Mouse (Mus musculus) ES-E14 (cell line): ENCODE measurements around the gene Fance. TPM values are rescaled to one million over a fixed set of nuclear protein-coding genes. Genes with fewer than 3 reads are reported as not detected.

Experiments
- DNase-seq: peaks from one replicate; pipeline ENCODE4 v3.0.0-alpha.2; 2013; ENCODE audit warnings: low read depth, low spot score
- H3K27ac ChIP-seq: 2 replicates; pipeline ENCODE4 v1.5.1; 2012; ENCODE audit warnings: low read depth, mild to moderate bottlenecking, low read length, moderate library complexity, mixed read lengths; ENCODE audit not compliant: poor library complexity, insufficient read depth, severe bottlenecking
- H3K36me3 ChIP-seq: 2 replicates; pipeline ENCODE4 v1.6.1; 2012; ENCODE audit warnings: mild to moderate bottlenecking, low read length, moderate library complexity, mixed read lengths; ENCODE audit not compliant: control insufficient read depth, poor library complexity, insufficient read depth, severe bottlenecking
- H3K4me1 ChIP-seq, 2 experiments: fragments of 150-350 bp in 1 of 2; sonication (generic) in 1 of 2; 2 replicates each; pipeline ENCODE4 v1.6.1; 2012; ENCODE audit warnings: low read length in 2 of 2, mild to moderate bottlenecking in 1 of 2, mixed read lengths in 1 of 2; ENCODE audit not compliant: control insufficient read depth in 2 of 2, insufficient read depth in 2 of 2, poor library complexity in 1 of 2
- H3K4me3 ChIP-seq, 2 experiments: fragments of 150-350 bp in 1 of 2; sonication (generic) in 1 of 2; 2 replicates each; pipeline ENCODE4 v1.5.1; 2012; ENCODE audit warnings: low read length in 2 of 2, low read depth in 1 of 2, mild to moderate bottlenecking in 1 of 2, mixed read lengths in 1 of 2; ENCODE audit not compliant: insufficient read depth in 1 of 2, poor library complexity in 1 of 2, severe bottlenecking in 1 of 2
- H3K9ac ChIP-seq: 2 replicates; pipeline ENCODE4 v1.6.1; 2012; ENCODE audit warnings: low read depth, mild to moderate bottlenecking, low read length, mixed read lengths; ENCODE audit not compliant: poor library complexity, insufficient read depth, severe bottlenecking
- H3K9me3 ChIP-seq: fragments of 150-350 bp; sonication (generic); 2 replicates; pipeline ENCODE4 v1.6.1; 2012; ENCODE audit warnings: low read depth, mild to moderate bottlenecking, low read length; ENCODE audit not compliant: control insufficient read depth, insufficient read depth
- CHD2 ChIP-seq: IDR thresholded peaks from 2 replicates; pipeline ENCODE4 v1.6.1; 2014; ENCODE audit warnings: mild to moderate bottlenecking, low read depth, low read length, inconsistent platforms
- HCFC1 ChIP-seq: IDR thresholded peaks from 2 replicates; pipeline ENCODE4 v1.6.1; 2012; ENCODE audit warnings: low read length, inconsistent platforms, borderline replicate concordance; ENCODE audit not compliant: insufficient read depth
- MAFK ChIP-seq: IDR thresholded peaks from 2 replicates; pipeline ENCODE4 v1.6.1; 2014; ENCODE audit warnings: mild to moderate bottlenecking, low read depth, low read length, inconsistent platforms; ENCODE audit not compliant: insufficient read depth
- ZC3H11A ChIP-seq: IDR thresholded peaks from 2 replicates; pipeline ENCODE4 v1.6.1; 2012; ENCODE audit warnings: low read depth, mild to moderate bottlenecking, inconsistent platforms, low read length, borderline replicate concordance
- ZNF384 ChIP-seq: IDR thresholded peaks from 2 replicates; pipeline ENCODE4 v1.6.1; 2012; ENCODE audit warnings: low read depth, low read length, inconsistent platforms
- in situ Hi-C, 2 experiments: fragments of 600-800 bp; cut with MboI; formaldehyde crosslinking; loops; one replicate each; pipeline ENCODE4 v1.15.1; 2025; ENCODE audit warnings: low sequenced_read_pairs in 2 of 2, inconsistent platforms in 1 of 2; ENCODE audit not compliant: unreplicated experiment in 2 of 2
- total RNA-seq: library from RNA; depleted of rRNA; stranded (reverse); fragments of 300-350 nt; gene quantifications from 2 replicates; pipeline ENCODE4 v1.2.3, GENCODE M21; 2012

Gene Fance
- total RNA-seq, 1 experiment: 25.9 TPM

DNA sequence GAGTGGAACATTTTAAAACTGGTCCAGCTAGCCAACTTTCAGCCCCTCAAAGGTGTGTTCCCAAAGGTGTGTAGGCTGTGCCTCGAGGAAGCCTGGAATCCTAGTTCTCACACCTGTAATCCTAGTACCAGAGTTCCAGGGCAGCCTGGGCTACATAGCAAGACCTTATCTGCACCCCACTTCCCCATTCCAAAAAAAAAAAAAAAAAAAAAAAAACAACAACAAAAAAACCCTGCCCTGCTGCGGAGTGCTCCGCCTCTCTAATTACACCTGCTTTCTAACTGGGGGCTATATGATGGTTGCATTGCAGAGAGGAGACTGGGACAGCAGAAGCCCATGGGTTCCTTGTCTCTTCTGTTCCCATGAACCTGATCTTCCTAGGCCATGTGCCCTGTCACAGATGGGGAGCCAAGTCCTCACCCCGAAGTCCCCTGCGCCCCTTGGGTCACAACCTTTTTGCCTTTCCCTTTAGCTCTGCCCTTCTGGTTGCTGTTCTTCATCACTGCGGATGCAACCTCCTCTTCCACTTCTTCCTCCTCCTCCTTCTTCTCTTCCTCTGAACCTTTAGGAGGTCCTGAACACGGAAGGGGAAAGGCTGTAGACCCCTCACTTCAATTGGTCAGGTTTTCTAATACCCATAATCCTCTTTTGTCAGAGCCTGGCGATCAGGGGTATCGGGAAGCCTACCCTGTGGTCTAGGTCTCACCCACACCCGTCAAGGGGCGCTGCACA is 48.8 kb downstream of the Fance start:
- no peak for DNase-seq
- in situ Hi-C loops: no loop called here
- no peak overlapping the region for H3K27ac ChIP-seq

DNA sequence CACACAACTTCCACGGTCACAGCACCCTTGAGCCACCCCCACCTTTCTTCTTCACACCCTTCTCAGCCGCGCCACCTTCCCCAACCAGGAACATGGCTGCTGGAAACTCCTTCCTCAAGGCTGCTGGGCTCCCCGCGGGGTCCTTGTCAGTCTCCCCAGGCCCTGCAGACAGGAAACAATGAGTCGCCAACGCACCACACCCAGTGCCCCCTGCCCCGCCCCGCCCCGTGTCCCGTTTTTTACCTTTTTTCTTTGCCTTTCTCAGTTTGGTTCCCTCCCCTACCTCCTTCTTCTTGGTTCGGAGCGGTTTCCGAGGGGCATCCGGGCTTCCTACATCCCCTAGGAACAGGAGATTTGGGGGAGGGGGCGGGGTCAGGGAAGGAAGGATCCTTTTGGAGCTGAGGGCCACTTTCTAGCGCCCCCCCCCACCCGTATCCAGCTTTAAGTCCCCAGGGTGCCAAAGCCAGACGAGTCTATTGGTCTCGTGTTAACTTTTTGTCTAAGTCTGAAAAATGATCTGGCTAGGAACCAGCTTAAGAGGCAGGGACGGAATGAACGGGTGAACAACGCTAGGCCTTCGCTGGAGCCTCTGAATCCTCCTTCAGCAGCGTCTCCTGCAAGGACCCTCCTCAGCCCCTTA is 49.5 kb downstream of the Fance start:
- Histone ChIP-seq H3K9ac (peak overlapping the region; percentile 22; the same call in 1 of the 2 replicates), H3K4me1 (peaks cover 0 to 23% of the 10 kb centered on the region in 2 experiments; a peak in 3 of 4 replicates), H3K27ac (no peak overlapping the region), H3K4me3 (peak overlapping the region; percentile 10 to 56), H3K9me3 (no peaks in the 10 kb centered on the region), H3K36me3 (no peaks in the 10 kb centered on the region)
- TF ChIP-seq MAFK: no peak
- no peak for TF ChIP-seq ZNF384
- TF ChIP-seq CHD2: no peak
- no peak for TF ChIP-seq HCFC1
- no peak for TF ChIP-seq ZC3H11A
- in situ Hi-C loops: no loop called here
- no peak for DNase-seq

More for the DNA sequence above, 48.8 kb downstream of the Fance start:
- Histone ChIP-seq H3K4me3 (peak overlapping the region; percentile 10 to 56), H3K9ac (no peak overlapping the region), H3K4me1 (peaks cover 0 to 23% of the 10 kb centered on the region in 2 experiments; a peak in 3 of 4 replicates), H3K9me3 (no peaks in the 10 kb centered on the region), H3K36me3 (no peaks in the 10 kb centered on the region)
- TF ChIP-seq ZNF384 (0 out of 2 replicates have a peak, but pooled peaks have one; percentile 23), CHD2 (no peak)

DNA sequence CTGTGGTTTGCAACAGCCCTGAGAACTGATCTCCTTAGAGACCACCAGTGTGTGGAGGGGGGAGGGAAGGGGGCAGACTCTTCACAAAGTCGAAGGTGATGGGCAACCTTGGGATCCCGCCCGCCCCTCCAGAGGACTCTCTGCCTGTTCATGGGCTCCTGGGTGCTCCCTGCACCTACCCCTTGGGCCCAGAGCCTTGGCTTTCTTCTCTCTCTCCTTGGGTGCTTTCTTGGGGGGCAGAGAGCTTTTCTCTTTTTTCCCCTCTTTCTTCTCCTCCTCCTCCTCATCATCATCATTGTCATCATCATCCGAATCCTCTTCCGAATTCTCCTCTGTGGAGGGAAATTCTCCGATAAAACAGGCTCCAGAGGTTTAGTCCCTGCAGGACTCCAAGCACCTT is 50.2 kb downstream of the Fance start:
- H3K9ac ChIP-seq: no peak overlapping the region
- in situ Hi-C loops: no loop called here
- TF ChIP-seq MAFK: no peak
- no peak for DNase-seq
- H3K27ac ChIP-seq: no peak overlapping the region
- H3K4me1 ChIP-seq: peaks cover 0 to 21% of the 10 kb centered on the region in 2 experiments; a peak in 3 of 4 replicates
- H3K9me3 ChIP-seq: no peaks in the 10 kb centered on the region
- H3K4me3 ChIP-seq: peak overlapping the region; percentile 55 to 62; a peak in 3 of 4 replicates
- no peaks in the 10 kb centered on the region for H3K36me3 ChIP-seq

DNA sequence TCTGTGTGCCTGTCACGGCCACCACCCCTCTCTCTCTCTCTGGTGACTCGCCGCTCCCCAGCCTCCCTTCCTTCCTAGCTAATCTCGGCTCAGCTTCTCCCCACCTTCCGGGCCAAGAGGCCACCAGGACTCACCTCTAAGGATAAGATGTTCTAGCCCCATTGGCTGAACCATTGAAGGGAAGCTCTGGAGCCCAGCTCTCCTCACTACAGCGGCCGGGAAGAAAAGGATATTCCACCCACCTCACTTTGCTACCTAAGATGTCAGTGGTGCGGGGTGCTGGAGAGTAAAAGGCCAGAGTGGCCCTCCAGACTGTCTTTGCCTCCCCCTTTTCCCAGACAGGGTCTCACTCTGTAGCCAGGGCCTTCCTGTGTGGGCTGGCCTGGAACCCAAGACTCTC is 51.8 kb downstream of the Fance start, which contains the start of gene Tulp1:
Gene Tulp1, minus strand, starts transcription at position 101 of the 400 bp plus-strand sequence.
- Histone ChIP-seq H3K4me3 (peak within 1 kb of the TSS; percentile 55 to 62), H3K9me3 (no peaks in the 10 kb centered on the region), H3K9ac (peak within 1 kb of the TSS; percentile 41), H3K4me1 (peaks cover 0 to 19% of the 10 kb centered on the region in 2 experiments; a peak in 3 of 4 replicates), H3K36me3 (no peaks in the 10 kb centered on the region), H3K27ac (no peak within 1 kb of the TSS)
- TF ChIP-seq ZNF384: no peak
- no peak for TF ChIP-seq HCFC1
- no peak for TF ChIP-seq ZC3H11A
- no peak for TF ChIP-seq CHD2
- DNase-seq: no peak
- in situ Hi-C loops: no loop called here
